Mouse (Mus musculus): ENCODE results near the gene Prcd. TPM values are rescaled to one million over a fixed set of nuclear protein-coding genes. Genes with fewer than 3 reads are reported as not detected.

The Prcd gene
- total and polyA plus RNA-seq, 3 experiments, result not detected

- H3K4me1 ChIP-seq (ENCODE audit: control insufficient read depth in 1 of 2, insufficient read depth in 2 of 2), result peaks cover 14 to 40% of the 10 kb centered on the region in 2 experiments
- H3K9me3 ChIP-seq (replicated peaks; ENCODE audit: low read length), result no peaks in the 10 kb centered on the region
- H3K4me3 ChIP-seq (replicated peaks in 1 of 3; ENCODE audit: low read depth in 2 of 3, low read length in 2 of 3, poor library complexity in 1 of 3), result no peak overlapping the region
- no peak overlapping the region for H3K27ac ChIP-seq (ENCODE audit: insufficient read depth, low read depth)
- H3K79me2 ChIP-seq (replicated peaks; ENCODE audit: control insufficient read depth, extremely low read depth, insufficient read depth, poor library complexity, severe bottlenecking), result no peaks in the 10 kb centered on the region
- H3K36me3 ChIP-seq (replicated peaks in 1 of 2; ENCODE audit: control insufficient read depth in 1 of 2, insufficient read depth in 1 of 2, low read length in 1 of 2), result no peaks in the 10 kb centered on the region
- no peaks in the 10 kb centered on the region for H3K27me3 ChIP-seq (replicated peaks)
- H3K9ac ChIP-seq (ENCODE audit: insufficient read depth, low read depth), result no peak overlapping the region
- DNase-seq (ENCODE audit: extremely low read depth), result no peak
- no peak for TF ChIP-seq KAT2A (IDR thresholded peaks at IDR 0.05; ENCODE audit: insufficient replicate concordance, low read length)
- no peak for TF ChIP-seq NELFE (IDR thresholded peaks at IDR 0.05; ENCODE audit: low read depth, low read length)
- TF ChIP-seq CTCF (conservative IDR thresholded peaks at IDR 0.05 in 1 of 2, IDR thresholded peaks at IDR 0.05 in 1 of 2; ENCODE audit: low read depth in 2 of 2, low read length in 2 of 2), result no peak
- no peak for TF ChIP-seq SIN3A (IDR thresholded peaks at IDR 0.05; ENCODE audit: low read length)
- TF ChIP-seq MEF2A (IDR thresholded peaks at IDR 0.05; ENCODE audit: borderline replicate concordance, low read depth, low read length), result no peak
- no peak for TF ChIP-seq ZKSCAN1 (IDR thresholded peaks at IDR 0.05; ENCODE audit: borderline replicate concordance, low read depth, low read length)
- TF ChIP-seq POLR2A (IDR thresholded peaks at IDR 0.05; ENCODE audit: low read depth, low read length), result no peak
- no peak for TF ChIP-seq ELF1 (IDR thresholded peaks at IDR 0.05; ENCODE audit: low read depth, low read length)
- TF ChIP-seq CHD2 (IDR thresholded peaks at IDR 0.05; ENCODE audit: low read length), result no peak
- TF ChIP-seq MAZ (IDR thresholded peaks at IDR 0.05; ENCODE audit: low read depth, low read length), result no peak
- no peak for TF ChIP-seq NRF1 (IDR thresholded peaks at IDR 0.05; ENCODE audit: low read depth, low read length)
- TF ChIP-seq JUND (conservative IDR thresholded peaks at IDR 0.05; ENCODE audit: low read depth, low read length), result no peak
- TF ChIP-seq EP300 (IDR thresholded peaks at IDR 0.05; ENCODE audit: low read length), result no peak
- no peak for TF ChIP-seq USF2 (conservative IDR thresholded peaks at IDR 0.05; ENCODE audit: low read depth, low read length)
- no peak for TF ChIP-seq MYC (IDR thresholded peaks at IDR 0.05; ENCODE audit: low read depth, low read length)
- no peak for TF ChIP-seq CHD1 (IDR thresholded peaks at IDR 0.05; ENCODE audit: low read depth, low read length)
- H3K4me2 ChIP-seq (ENCODE audit: insufficient read depth, low read depth, poor library complexity, severe bottlenecking), result no peak overlapping the region
- in situ Hi-C loops (cut with MboI; ENCODE audit: low pct_ligation_motif_present, low pct_unique_long_range_greater_than_20kb, low sequenced_read_pairs) (no loop called here), dilution Hi-C loops (cut with MboI; ENCODE audit: extremely low pct_ligation_motif_present, extremely low pct_unique_long_range_greater_than_20kb, low sequenced_read_pairs) (no loop called here)
Measured at GRCm38 (mm10) chr11:116629472-116629871, 23.9 kb upstream of the Prcd start.

GRCm38 (mm10) chr11:116630171-116630965 lies 23.0 kb upstream of the Prcd start:
- in situ Hi-C loops (cut with MboI; ENCODE audit: low pct_ligation_motif_present, low pct_unique_long_range_greater_than_20kb, low sequenced_read_pairs), result no loop called here
- Histone ChIP-seq H3K27ac (ENCODE audit: insufficient read depth, low read depth) (no peak overlapping the region), H3K4me1 (ENCODE audit: control insufficient read depth in 1 of 2, insufficient read depth in 2 of 2) (peaks cover 7 to 36% of the 10 kb centered on the region in 2 experiments), H3K9ac (ENCODE audit: insufficient read depth, low read depth) (no peak overlapping the region), H3K9me3 (replicated peaks; ENCODE audit: low read length) (no peaks in the 10 kb centered on the region), H3K4me2 (ENCODE audit: insufficient read depth, low read depth, poor library complexity, severe bottlenecking) (no peak overlapping the region), H3K79me2 (replicated peaks; ENCODE audit: control insufficient read depth, extremely low read depth, insufficient read depth, poor library complexity, severe bottlenecking) (no peaks in the 10 kb centered on the region), H3K36me3 (replicated peaks in 1 of 2; ENCODE audit: control insufficient read depth in 1 of 2, insufficient read depth in 1 of 2, low read length in 1 of 2) (no peaks in the 10 kb centered on the region), H3K27me3 (replicated peaks) (no peaks in the 10 kb centered on the region), H3K4me3 (replicated peaks in 1 of 3; ENCODE audit: low read depth in 2 of 3, low read length in 2 of 3, poor library complexity in 1 of 3) (no peak overlapping the region)
- TF ChIP-seq MXI1 (IDR thresholded peaks at IDR 0.05; ENCODE audit: low read depth, low read length) (no peak), ZC3H11A (IDR thresholded peaks at IDR 0.05; ENCODE audit: low read depth, low read length) (no peak)
- dilution Hi-C loops (cut with MboI; ENCODE audit: extremely low pct_ligation_motif_present, extremely low pct_unique_long_range_greater_than_20kb, low sequenced_read_pairs), result no loop called here
- DNase-seq (ENCODE audit: extremely low read depth), result no peak
